Mouse (Mus musculus) heart, postnatal 0 days (tissue): ENCODE data around the gene Lrrc63.

Experiments used
- CTCF ChIP-seq: IDR thresholded peaks from 2 replicates; pipeline ENCODE4 v1.5.1; 2016; ENCODE audit warnings: antibody characterized with exemption, control low read depth, low read depth
- EP300 ChIP-seq: IDR thresholded peaks from 2 replicates; pipeline ENCODE4 v1.6.1; 2016; ENCODE audit warnings: antibody characterized with exemption, low read depth

DNA sequence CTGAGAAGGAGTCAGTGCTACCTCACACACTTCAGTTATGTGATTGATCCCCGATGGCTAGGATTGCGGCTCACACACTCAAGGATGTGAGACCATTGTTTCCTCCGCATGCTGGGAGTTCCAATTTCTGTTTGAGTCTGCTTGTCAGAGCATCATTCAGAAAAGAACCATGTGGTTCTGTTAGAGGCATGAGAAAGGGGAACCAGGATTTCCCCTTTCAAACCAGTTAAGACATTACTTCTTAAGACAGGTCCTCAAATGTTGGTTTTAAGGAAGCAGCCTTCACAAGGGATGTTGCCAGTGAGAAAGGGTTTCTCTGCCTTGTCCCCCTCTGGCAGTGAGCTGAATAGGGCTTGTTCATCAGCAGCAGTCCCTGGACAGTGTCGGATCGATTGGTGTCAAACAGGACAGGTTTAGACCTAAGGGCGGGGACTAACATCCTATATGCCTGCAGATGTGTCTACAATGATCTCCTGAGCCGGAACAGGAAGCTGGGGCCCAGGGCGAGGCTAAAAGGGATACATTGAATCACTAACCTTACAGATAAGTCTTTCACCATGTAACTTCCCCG is 73.7 kb downstream of the Lrrc63 start:
- TF ChIP-seq CTCF = no peak
- no peak for TF ChIP-seq EP300
